Mouse (Mus musculus) MEL (cell line): Measurements from ENCODE around the gene Agbl3. TPM values are rescaled to one million over a fixed set of nuclear protein-coding genes. Genes with fewer than 3 reads are reported as not detected.

ENCODE experiments used
- polyA plus RNA-seq, 2 experiments: library from polyadenylated mRNA; stranded (reverse) in 1 of 2; unstranded in 1 of 2; fragments of >175 nt in 1 of 2; fragments of >200 nt in 1 of 2; gene quantifications; 2 replicates each; pipeline versions ENCODE4 v1.2.1 to v1.2.4; 2012; ENCODE audit warnings: low replicate concordance in 2 of 2, low read depth in 1 of 2; ENCODE audit not compliant: insufficient read length in 2 of 2, insufficient read depth in 1 of 2, missing spikeins in 1 of 2
- total RNA-seq: library from RNA; depleted of rRNA; stranded (reverse); fragments of 300-350 nt; gene quantifications from 2 replicates; pipeline ENCODE4 v1.2.3, GENCODE M21; 2012; rRNA removed

Gene Agbl3
- total and polyA plus RNA-seq, 3 experiments, result 1.3 TPM; not detected in 2

Other genes with a start within 250 kb of the Agbl3 start
- gene Cald1, start 181.9 kb upstream of the Agbl3 start, total RNA-seq, result not detected in 2 replicates
- gene Cald1, start 181.9 kb upstream of the Agbl3 start, polyA plus RNA-seq, result not detected
- gene Tmem140, start 82.7 kb downstream of the Agbl3 start, total RNA-seq, result 2.5 TPM in 2 replicates
- 1 to 10 TPM in 1 of 2 experiments, not detected in 1; 4.0 TPM for gene Tmem140, start 82.7 kb downstream of the Agbl3 start, polyA plus RNA-seq
- 9.4 and 10.1 TPM in 2 replicates for gene Cyren, start 97.6 kb downstream of the Agbl3 start, total RNA-seq
- gene Cyren, start 97.6 kb downstream of the Agbl3 start, polyA plus RNA-seq, result 10 to 100 TPM in 1 of 2 experiments, not detected in 1; 15.9 TPM
- 11.7 and 13.7 TPM in 2 replicates for gene Wdr91, start 130.4 kb downstream of the Agbl3 start, total RNA-seq
- 10 to 100 TPM in 1 of 2 experiments, not detected in 1; 24.1 TPM for gene Wdr91, start 130.4 kb downstream of the Agbl3 start, polyA plus RNA-seq
- not detected in 2 replicates for gene Stra8, start 139.7 kb downstream of the Agbl3 start, total RNA-seq
- not detected for gene Stra8, start 139.7 kb downstream of the Agbl3 start, polyA plus RNA-seq
- gene Slc23a4, start 208.0 kb downstream of the Agbl3 start, total RNA-seq, result 5.5 and 6.2 TPM in 2 replicates
- 10 to 100 TPM in 1 of 2 experiments, not detected in 1; 10.2 TPM for gene Slc23a4, start 208.0 kb downstream of the Agbl3 start, polyA plus RNA-seq